Mouse (Mus musculus): Measurements from ENCODE around the gene Trhr2.

Gene Trhr2

GRCm38 (mm10) chr8:122330446-122331133 lies 30.0 kb downstream of the Trhr2 start:
- in situ Hi-C loops (cut with MboI) = no loop called here

GRCm38 (mm10) chr8:122329553-122330239 lies 30.9 kb downstream of the Trhr2 start:
- in situ Hi-C loops (cut with MboI) = no loop called here

- in situ Hi-C loops (cut with MboI) = no loop called here
Measured at GRCm38 (mm10) chr8:122329072-122329471, 31.5 kb downstream of the Trhr2 start.

GRCm38 (mm10) chr8:122326114-122326542 lies 34.4 kb downstream of the Trhr2 start:
- in situ Hi-C loops (cut with MboI) = no loop called here

GRCm38 (mm10) chr8:122325196-122325595 lies 35.4 kb downstream of the Trhr2 start:
- in situ Hi-C loops (cut with MboI) = no loop called here

GRCm38 (mm10) chr8:122323951-122324402 lies 36.6 kb downstream of the Trhr2 start:
- in situ Hi-C loops (cut with MboI) = loop anchor here (5.0 kb wide), 1 partner anchor 42 kb away; the partner anchor contains the start of gene Zfpm1

GRCm38 (mm10) chr8:122322792-122323191 lies 37.8 kb downstream of the Trhr2 start:
- in situ Hi-C loops (cut with MboI) = loop anchor here (5.0 kb wide), 1 partner anchor 40 kb away; the partner anchor contains the start of gene Zfpm1

- in situ Hi-C loops (cut with MboI) = loop anchor here (5.0 kb wide), 1 partner anchor 40 kb away; the partner anchor contains the start of gene Zfpm1
Measured at GRCm38 (mm10) chr8:122322126-122322525, 38.4 kb downstream of the Trhr2 start.

- in situ Hi-C loops (cut with MboI) = loop anchor here (5.0 kb wide), 1 partner anchor 39 kb away; the partner anchor contains the start of gene Zfpm1
Measured at GRCm38 (mm10) chr8:122321455-122321921, 39.1 kb downstream of the Trhr2 start.

GRCm38 (mm10) chr8:122320541-122320940 lies 40.0 kb downstream of the Trhr2 start:
- in situ Hi-C loops (cut with MboI) = loop anchor here (5.0 kb wide), 1 partner anchor 38 kb away; the partner anchor contains the start of gene Zfpm1

GRCm38 (mm10) chr8:122319708-122320075 lies 40.9 kb downstream of the Trhr2 start:
- in situ Hi-C loops (cut with MboI) = loop anchor here (5.0 kb wide), 1 partner anchor 37 kb away; the partner anchor contains the start of gene Zfpm1

- in situ Hi-C loops (cut with MboI) = no loop called here
Measured at GRCm38 (mm10) chr8:122319045-122319707, 41.4 kb downstream of the Trhr2 start.

- in situ Hi-C loops (cut with MboI) = no loop called here
Measured at GRCm38 (mm10) chr8:122317918-122318475, 42.5 kb downstream of the Trhr2 start.

GRCm38 (mm10) chr8:122316402-122316801 lies 44.1 kb downstream of the Trhr2 start:
- in situ Hi-C loops (cut with MboI) = no loop called here

GRCm38 (mm10) chr8:122314899-122315496 lies 45.5 kb downstream of the Trhr2 start:
- in situ Hi-C loops (cut with MboI) = no loop called here

- in situ Hi-C loops (cut with MboI) = no loop called here
Measured at GRCm38 (mm10) chr8:122313310-122313709, 47.2 kb downstream of the Trhr2 start.

GRCm38 (mm10) chr8:122312553-122312952 lies 48.0 kb downstream of the Trhr2 start:
- in situ Hi-C loops (cut with MboI) = no loop called here

- in situ Hi-C loops (cut with MboI) = no loop called here
Measured at GRCm38 (mm10) chr8:122311115-122311514, 49.4 kb downstream of the Trhr2 start.

GRCm38 (mm10) chr8:122309272-122309671 lies 51.3 kb downstream of the Trhr2 start:
- in situ Hi-C loops (cut with MboI) = no loop called here

GRCm38 (mm10) chr8:122307836-122308235 lies 52.7 kb downstream of the Trhr2 start:
- in situ Hi-C loops (cut with MboI) = no loop called here
